Mouse (Mus musculus) kidney, embryonic 15.5 days (tissue): Measurements from ENCODE around the gene Ube2l6. TPM values are rescaled to one million over a fixed set of nuclear protein-coding genes. Genes with fewer than 3 reads are reported as not detected.
A peak's percentile ranks its signal among the peaks of the same experiment; 100 is the strongest.
"Not testable (repeated sequence)": the region's sequence is repeated elsewhere in the genome, so short reads cannot be mapped to it uniquely, and the experiment has no call there.

ENCODE experiments used
- ATAC-seq: fragments of 200-750 bp; cut with Nextera tagmentation; replicated peaks from 2 replicates; pipeline ENCODE4 v1.8.0; 2017; ENCODE audit warnings: moderate TSS enrichment; ENCODE audit not compliant: low FRiP score
- H3K27ac ChIP-seq: fragments of 300-500 bp; sonication (generic); 2 replicates; pipeline ENCODE4 v1.5.1; 2015; ENCODE audit warnings: mild to moderate bottlenecking, inconsistent platforms
- H3K27me3 ChIP-seq: fragments of 300-500 bp; sonication (generic); 2 replicates; pipeline ENCODE4 v1.6.1; 2015; ENCODE audit warnings: inconsistent platforms
- H3K36me3 ChIP-seq: fragments of 300-500 bp; sonication (generic); 2 replicates; pipeline ENCODE4 v1.6.1; 2015; ENCODE audit warnings: inconsistent platforms
- H3K4me1 ChIP-seq: fragments of 300-500 bp; sonication (generic); 2 replicates; pipeline ENCODE4 v1.6.1; 2015; ENCODE audit warnings: inconsistent platforms
- H3K4me2 ChIP-seq: fragments of 300-500 bp; sonication (generic); 2 replicates; pipeline ENCODE4 v1.6.1; 2015; ENCODE audit warnings: moderate library complexity, mild to moderate bottlenecking, inconsistent platforms
- H3K4me3 ChIP-seq: fragments of 300-500 bp; sonication (generic); replicated peaks from 2 replicates; pipeline ENCODE4 v1.5.1; 2015; ENCODE audit warnings: mild to moderate bottlenecking, inconsistent platforms
- H3K9ac ChIP-seq: fragments of 300-500 bp; sonication (generic); 2 replicates; pipeline ENCODE4 v1.6.1; 2015; ENCODE audit warnings: mild to moderate bottlenecking, inconsistent platforms
- H3K9me3 ChIP-seq: fragments of 300-500 bp; sonication (generic); replicated peaks from 2 replicates; pipeline ENCODE4 v1.6.1; 2016; ENCODE audit warnings: inconsistent platforms
- WGBS: fragments of 180-500 bp; shearing (Covaris S2); methylation state at CpG from one replicate; pipeline ENCODE4 v1.1.7; 2015; ENCODE audit warnings: mixed read lengths; 5-methylcytosine and 5-hydroxymethylcytosine counted together
- polyA plus RNA-seq: library from polyadenylated mRNA; unstranded; fragments of >200 nt; fragmentation: Nextera tagmentation; extraction: Ambion mirVana; gene quantifications from 2 replicates; pipeline ENCODE4 v1.2.1, GENCODE M21; 2015

Gene Ube2l6
- polyA plus RNA-seq, 1 experiment from 2014 or later = 51.1 TPM

DNA sequence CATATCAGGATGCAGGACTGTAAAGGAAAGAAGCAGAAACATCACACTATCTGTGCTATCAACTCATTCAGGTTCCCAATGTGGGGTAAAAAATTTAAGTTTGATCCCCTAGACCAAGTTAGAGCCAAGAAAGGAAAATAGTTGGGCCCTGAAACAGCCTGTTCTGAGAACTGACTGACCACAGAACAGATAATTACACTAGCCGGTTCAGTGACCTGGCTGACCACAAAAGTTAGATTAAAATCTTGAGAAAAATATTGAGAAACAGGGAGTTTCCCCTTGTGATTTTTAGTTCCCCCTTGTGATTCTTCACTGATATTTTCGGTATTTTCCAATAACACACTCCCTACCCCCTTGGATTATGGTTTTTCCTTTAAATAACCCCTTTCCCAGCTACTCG is 4.8 kb upstream of the Ube2l6 start:
- no peaks in the 10 kb centered on the region for H3K27me3 ChIP-seq
- WGBS = 76% methylated on average over 3 of the region's 3 CpGs
- no peak overlapping the region for H3K27ac ChIP-seq
- ATAC-seq = no peak
- no peak overlapping the region for H3K4me2 ChIP-seq
- H3K9ac ChIP-seq = no peak overlapping the region
- H3K4me1 ChIP-seq = peaks cover 8% of the 10 kb centered on the region; the same call in 1 of the 2 replicates
- no peak overlapping the region for H3K4me3 ChIP-seq
- no peaks in the 10 kb centered on the region for H3K36me3 ChIP-seq
- no peaks in the 10 kb centered on the region for H3K9me3 ChIP-seq

DNA sequence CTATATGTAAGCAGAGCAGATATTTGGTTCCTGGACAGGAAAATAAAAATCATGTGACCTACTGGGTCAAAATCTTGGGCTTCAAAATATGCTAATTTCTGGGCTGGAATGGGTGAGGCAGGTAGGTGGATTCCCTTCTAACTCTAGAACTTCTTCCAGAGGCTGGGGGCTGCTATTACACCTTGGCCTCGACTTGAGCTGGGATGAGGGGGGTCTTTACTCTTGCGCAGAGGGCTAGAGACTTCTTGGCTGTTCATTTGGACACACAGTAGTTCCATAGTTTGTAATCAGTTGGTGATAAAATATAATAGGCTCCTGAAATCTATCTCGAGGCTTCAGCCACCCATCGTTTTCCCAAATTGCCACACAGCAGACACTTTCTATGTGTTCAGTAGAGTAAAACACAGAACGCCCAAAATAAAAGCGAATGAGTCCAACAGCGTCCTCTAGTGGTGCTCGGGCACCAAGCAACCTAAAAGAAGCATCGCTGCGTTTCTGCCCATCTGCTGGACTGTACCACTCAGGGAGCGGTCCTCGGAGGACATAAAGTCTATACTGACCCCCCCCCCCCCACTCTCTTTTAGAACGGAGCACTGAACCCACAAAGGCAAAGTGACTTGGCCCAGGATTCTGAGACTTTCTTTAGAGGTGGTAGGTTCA is 665 bp upstream of the Ube2l6 start:
- WGBS = 10% methylated on average over 13 of the region's 13 CpGs
- Histone ChIP-seq H3K36me3 (no peaks in the 10 kb centered on the region), H3K4me1 (peaks cover 11% of the 10 kb centered on the region), H3K27ac (peak overlapping the region; percentile 77), H3K27me3 (no peaks in the 10 kb centered on the region), H3K9ac (peak overlapping the region; percentile 58), H3K4me3 (peak overlapping the region; percentile 60), H3K4me2 (peak overlapping the region; percentile 97), H3K9me3 (no peaks in the 10 kb centered on the region)
- peak; percentile 43 for ATAC-seq

DNA sequence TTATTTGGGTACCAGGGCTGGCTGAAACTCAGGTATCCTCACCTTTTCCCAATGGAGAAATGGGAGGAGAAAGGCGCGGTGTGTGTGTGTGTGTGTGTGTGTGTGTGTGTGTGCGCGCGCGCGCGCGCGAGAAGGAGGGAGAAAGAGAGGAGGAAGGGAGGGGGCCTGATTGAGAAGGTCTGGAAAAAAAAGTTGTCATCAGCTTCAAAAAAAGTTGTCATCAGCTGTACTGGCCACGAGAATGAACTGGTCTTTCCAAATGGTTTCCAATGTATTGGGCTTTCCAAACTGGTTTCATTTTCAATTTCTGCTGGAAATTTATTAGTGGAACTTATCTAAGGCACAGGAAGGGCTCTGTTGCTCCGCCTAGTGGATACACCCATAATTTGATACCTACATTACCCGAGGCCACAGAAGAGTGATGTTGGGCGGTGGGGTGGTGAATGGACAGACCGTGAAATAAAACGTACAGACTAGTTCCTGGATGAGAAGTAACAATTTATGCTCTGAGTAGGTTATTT is 473 bp downstream of the Ube2l6 start:
- no peaks in the 10 kb centered on the region for H3K36me3 ChIP-seq
- WGBS = under 1% methylated on average over 15 of the region's 16 CpGs
- H3K4me3 ChIP-seq = peak overlapping the region; percentile 60
- H3K9me3 ChIP-seq = no peaks in the 10 kb centered on the region
- peak; percentile 79 for ATAC-seq
- peak overlapping the region; percentile 97 for H3K4me2 ChIP-seq
- H3K4me1 ChIP-seq = peaks cover 11% of the 10 kb centered on the region
- H3K27me3 ChIP-seq = no peaks in the 10 kb centered on the region
- peak overlapping the region; percentile 77 for H3K27ac ChIP-seq
- peak overlapping the region; percentile 58 for H3K9ac ChIP-seq

DNA sequence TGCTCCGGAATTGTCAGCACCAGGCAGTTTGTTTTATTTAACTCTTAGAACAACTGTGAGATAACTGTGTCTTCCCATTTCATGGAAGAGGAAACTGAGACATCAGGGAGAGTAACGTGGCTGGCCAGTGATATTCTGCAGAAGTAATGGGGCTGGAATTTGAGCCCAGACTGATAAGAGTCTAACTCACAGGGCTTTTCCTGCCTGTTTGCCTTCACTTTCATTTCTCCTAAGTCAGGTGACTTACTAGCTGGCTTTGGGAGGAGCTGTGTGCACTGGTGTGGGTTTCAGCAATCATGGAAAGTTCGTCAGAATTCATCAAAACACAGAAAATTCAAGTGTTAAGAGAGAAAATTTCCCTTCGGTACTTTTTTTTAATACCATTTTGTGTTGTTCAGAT is 1.7 kb downstream of the Ube2l6 start:
- no peak overlapping the region for H3K4me3 ChIP-seq

DNA sequence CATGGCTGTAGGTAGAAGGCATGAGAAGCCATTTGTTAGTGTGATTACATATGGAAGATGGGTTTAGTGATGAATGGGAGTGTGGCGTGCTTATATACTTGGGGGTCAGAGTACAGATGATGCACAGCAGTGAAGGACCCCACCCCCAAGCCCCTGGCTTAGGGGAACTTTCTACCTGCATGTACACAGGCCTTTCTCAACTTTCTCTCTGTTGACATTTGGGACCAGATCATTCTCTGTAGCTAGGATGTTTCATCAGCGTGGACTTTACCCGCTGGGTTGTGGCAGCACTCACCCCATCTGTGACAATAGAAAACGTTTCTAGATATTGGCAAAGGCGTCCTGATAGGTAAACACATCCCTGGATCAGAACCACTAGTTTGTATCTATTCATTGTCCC is 2.6 kb downstream of the Ube2l6 start:
- ATAC-seq, H3K4me3 ChIP-seq, H3K27ac ChIP-seq, H3K9ac ChIP-seq, H3K27me3 ChIP-seq, H3K4me2 ChIP-seq, H3K36me3 ChIP-seq, H3K9me3 ChIP-seq: not testable (repeated sequence)
- H3K4me1 ChIP-seq = peaks cover 11% of the 10 kb centered on the region
- 87% methylated on average over 5 of the region's 5 CpGs for WGBS

More for the DNA sequence above, 1.7 kb downstream of the Ube2l6 start:
- peaks cover 11% of the 10 kb centered on the region for H3K4me1 ChIP-seq
- no peak for ATAC-seq
- no peak overlapping the region for H3K9ac ChIP-seq
- H3K36me3 ChIP-seq = no peaks in the 10 kb centered on the region
- H3K27me3 ChIP-seq = no peaks in the 10 kb centered on the region
- no peak overlapping the region for H3K4me2 ChIP-seq
- H3K27ac ChIP-seq = no peak overlapping the region
- H3K9me3 ChIP-seq = no peaks in the 10 kb centered on the region
- 76% methylated on average over 4 of the region's 4 CpGs for WGBS

DNA sequence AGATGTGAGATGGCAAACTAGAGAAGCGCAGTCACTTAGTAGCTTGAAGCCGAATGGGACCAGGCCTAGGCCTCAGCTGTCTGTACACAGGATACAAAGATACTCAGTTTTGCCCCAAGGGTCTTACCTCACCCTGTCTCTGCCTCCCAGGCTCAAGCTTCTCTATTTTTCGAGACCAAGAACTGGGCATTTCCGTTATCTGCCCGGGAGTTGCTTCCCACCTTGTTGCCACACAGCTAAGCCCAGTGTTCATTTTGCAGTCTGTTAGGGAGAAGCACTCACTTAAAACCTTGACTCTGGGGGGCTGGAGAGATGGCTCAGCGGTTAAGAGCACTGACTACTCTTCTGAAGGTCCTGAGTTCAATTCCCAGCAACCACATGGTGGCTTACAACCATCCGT is 5.3 kb downstream of the Ube2l6 start:
- Histone ChIP-seq H3K4me1 (peaks cover 4% of the 10 kb centered on the region), H3K27me3 (no peaks in the 10 kb centered on the region), H3K27ac (no peak overlapping the region), H3K9me3 (no peaks in the 10 kb centered on the region), H3K4me3 (no peak overlapping the region), H3K36me3 (peaks cover 5% of the 10 kb centered on the region; the same call in 1 of the 2 replicates), H3K9ac (no peak overlapping the region), H3K4me2 (no peak overlapping the region)
- ATAC-seq = no peak
- WGBS = 89% methylated on average over 7 of the region's 7 CpGs

DNA sequence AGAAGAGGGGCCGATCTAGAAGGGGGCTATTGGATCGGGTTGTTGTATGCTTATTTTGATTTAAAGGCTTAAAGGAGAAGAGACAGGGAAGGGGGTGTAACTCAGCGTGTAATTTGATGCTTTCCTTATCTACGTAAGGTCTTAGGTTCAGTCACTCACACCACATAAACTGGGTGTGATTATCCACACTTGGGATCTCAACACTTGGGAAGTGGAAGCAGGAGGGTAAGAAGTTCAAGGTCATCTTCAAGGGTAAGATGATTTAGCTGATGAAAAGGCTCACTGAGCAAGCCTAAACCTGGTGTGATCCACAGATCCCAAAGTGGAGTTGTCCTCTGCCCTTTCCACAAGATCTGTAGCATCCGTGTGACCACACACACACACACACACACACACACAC is 7.9 kb downstream of the Ube2l6 start:
- H3K27ac ChIP-seq = no peak overlapping the region
- no peak overlapping the region for H3K4me2 ChIP-seq
- WGBS = 51% methylated on average over 5 of the region's 5 CpGs
- H3K4me3 ChIP-seq = no peak overlapping the region
- peaks cover 5% of the 10 kb centered on the region; the same call in 1 of the 2 replicates for H3K36me3 ChIP-seq
- no peak overlapping the region for H3K9ac ChIP-seq
- no peaks in the 10 kb centered on the region for H3K27me3 ChIP-seq
- peaks cover 8% of the 10 kb centered on the region for H3K4me1 ChIP-seq
- no peak for ATAC-seq
- no peaks in the 10 kb centered on the region for H3K9me3 ChIP-seq

DNA sequence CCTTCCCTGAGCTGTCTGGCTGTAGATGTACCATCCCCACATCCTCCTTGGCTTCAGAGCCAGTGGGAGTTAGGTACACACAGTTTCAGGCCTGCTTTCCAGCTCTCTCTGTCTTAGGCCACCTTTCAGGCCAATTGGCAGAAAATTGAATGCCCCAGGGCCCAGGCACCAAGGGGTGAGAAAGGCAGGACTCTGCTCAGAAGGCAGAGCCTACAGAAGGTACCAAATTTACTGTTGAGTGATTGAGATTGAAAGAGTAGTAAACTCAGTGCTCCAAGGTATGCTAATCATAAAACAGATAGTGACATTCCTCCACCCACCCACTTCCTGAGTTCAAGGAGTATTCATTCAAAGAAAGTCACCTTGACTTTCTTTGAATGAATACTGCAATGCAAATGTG is 10.7 kb downstream of the Ube2l6 start:
- H3K9ac ChIP-seq = no peak overlapping the region
- H3K27ac ChIP-seq = no peak overlapping the region
- H3K4me3 ChIP-seq = no peak overlapping the region
- peaks cover 5% of the 10 kb centered on the region; the same call in 1 of the 2 replicates for H3K36me3 ChIP-seq
- peaks cover 14% of the 10 kb centered on the region for H3K4me1 ChIP-seq
- no peak overlapping the region for H3K4me2 ChIP-seq
- no peak for ATAC-seq
- no peaks in the 10 kb centered on the region for H3K9me3 ChIP-seq
- no peaks in the 10 kb centered on the region for H3K27me3 ChIP-seq

DNA sequence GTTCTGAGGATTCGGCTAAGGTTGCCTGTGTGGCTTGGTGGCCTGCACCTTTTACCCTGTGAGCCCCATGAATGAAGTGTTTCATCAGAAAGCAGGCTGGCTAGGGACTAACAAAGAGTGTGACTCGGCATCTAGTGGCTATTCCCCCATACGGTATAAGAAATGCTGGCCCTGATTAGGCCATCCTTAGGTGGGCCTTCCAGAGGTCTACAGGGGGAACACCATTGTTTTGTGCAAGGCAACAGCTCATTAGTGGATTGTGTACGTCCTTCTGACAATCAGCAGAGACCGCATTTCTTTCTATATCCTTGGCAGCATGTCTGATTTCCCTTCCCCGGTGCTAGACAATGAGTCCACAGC is 11.9 kb downstream of the Ube2l6 start:
- ATAC-seq = 0 out of 2 replicates have a peak, but pooled peaks have one; percentile 3
- 78% methylated on average over 6 of the region's 6 CpGs for WGBS
- no peak overlapping the region for H3K4me3 ChIP-seq
- no peak overlapping the region for H3K9ac ChIP-seq
- peak overlapping the region; percentile 60; the same call in 1 of the 2 replicates for H3K4me2 ChIP-seq
- H3K4me1 ChIP-seq = peaks cover 14% of the 10 kb centered on the region
- H3K27me3 ChIP-seq = no peaks in the 10 kb centered on the region
- no peaks in the 10 kb centered on the region for H3K9me3 ChIP-seq
- 0 out of 2 replicates have a peak overlapping the region, but pooled peaks have one; percentile 25 for H3K27ac ChIP-seq
- peaks cover 5% of the 10 kb centered on the region; the same call in 1 of the 2 replicates for H3K36me3 ChIP-seq

DNA sequence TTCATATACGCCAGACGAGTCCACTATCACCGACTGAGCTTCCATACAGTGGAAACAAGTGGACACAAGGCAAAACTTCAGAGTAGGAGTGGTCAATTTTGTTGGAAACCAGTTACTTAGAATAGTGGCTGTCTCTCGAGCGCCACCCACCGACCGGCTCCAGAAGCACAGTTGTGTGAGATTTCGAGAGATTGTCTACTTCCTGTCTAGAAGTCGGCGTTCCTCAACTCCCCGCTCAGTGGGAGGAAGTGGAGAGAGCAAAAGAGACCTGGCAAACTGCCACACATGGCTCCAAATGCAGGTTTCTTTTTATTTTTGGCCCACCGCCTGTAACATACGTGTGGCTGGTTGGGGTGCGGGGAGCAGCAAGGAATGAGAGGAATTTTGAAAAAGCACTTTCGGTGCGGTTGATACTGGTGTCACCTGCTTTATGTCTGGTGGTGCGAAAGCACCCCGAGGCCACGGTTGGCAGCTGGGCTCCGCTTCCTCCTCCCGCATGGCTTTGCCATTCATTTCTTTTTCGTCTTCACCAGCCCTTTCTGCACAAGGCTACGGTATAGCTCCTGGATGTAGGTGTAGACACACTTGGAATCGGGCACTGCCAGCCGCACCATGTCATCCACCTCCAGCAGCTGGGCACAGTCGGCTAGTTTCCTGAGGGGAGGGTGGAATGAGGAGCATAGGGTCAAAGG is 12.4 kb downstream of the Ube2l6 start:
- ATAC-seq = peak; percentile 70
- no peaks in the 10 kb centered on the region for H3K27me3 ChIP-seq
- peaks cover 5% of the 10 kb centered on the region; the same call in 1 of the 2 replicates for H3K36me3 ChIP-seq
- H3K4me1 ChIP-seq = peaks cover 14% of the 10 kb centered on the region
- H3K4me2 ChIP-seq = peak overlapping the region; percentile 60
- H3K9me3 ChIP-seq = no peaks in the 10 kb centered on the region
- peak overlapping the region; percentile 32 for H3K4me3 ChIP-seq
- H3K27ac ChIP-seq = 0 out of 2 replicates have a peak overlapping the region, but pooled peaks have one; percentile 25
- WGBS = 35% methylated on average over 26 of the region's 26 CpGs
- H3K9ac ChIP-seq = no peak overlapping the region

DNA sequence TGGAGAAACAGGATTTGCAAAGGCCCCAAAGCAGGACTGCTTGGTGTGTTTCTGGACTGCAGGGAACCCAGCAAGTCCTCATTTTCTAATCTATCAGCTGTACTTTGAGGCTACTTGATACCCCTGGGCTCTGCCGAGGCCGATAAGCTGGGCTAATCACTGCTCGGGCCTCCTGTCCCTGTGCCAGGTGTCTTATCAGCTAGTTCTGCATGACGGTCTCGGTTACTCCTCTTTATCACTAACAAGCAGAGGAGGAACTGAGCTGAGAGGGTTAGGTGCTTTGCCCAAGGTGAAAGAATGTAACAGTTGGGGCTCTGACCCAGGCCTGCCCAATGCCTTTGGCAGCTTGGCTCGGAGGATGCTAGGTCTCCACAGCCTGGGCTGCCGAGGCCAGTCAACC is 13.3 kb downstream of the Ube2l6 start:
- ATAC-seq = peak; percentile 72
- no peaks in the 10 kb centered on the region for H3K9me3 ChIP-seq
- peaks cover 5% of the 10 kb centered on the region; the same call in 1 of the 2 replicates for H3K36me3 ChIP-seq
- H3K9ac ChIP-seq = no peak overlapping the region
- no peak overlapping the region for H3K4me2 ChIP-seq
- WGBS = 62% methylated on average over 7 of the region's 7 CpGs
- no peak overlapping the region for H3K27ac ChIP-seq
- H3K4me1 ChIP-seq = peaks cover 14% of the 10 kb centered on the region
- no peaks in the 10 kb centered on the region for H3K27me3 ChIP-seq
- no peak overlapping the region for H3K4me3 ChIP-seq

DNA sequence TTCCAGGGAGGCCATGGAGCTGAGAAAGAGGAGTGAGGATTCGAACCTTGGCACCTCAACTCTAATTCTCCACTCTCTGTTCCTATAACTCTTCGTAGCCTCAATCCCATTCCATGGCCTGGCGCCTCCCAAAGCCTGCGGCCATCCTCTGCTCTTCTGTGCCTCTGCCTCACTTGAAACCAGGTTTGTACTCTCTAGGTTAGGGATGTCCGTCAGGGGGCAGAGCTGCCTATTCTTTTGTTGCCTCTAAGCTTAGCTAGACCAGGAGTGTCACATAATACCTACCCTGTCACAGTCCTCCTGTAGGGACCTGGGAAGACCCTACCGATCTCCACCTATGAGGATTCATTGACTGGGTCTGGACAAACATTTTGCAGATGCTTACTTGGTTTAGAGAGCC is 14.0 kb downstream of the Ube2l6 start:
- Histone ChIP-seq H3K4me2 (no peak overlapping the region), H3K4me1 (peaks cover 14% of the 10 kb centered on the region), H3K4me3 (no peak overlapping the region), H3K27me3 (no peaks in the 10 kb centered on the region), H3K27ac (no peak overlapping the region), H3K9ac (no peak overlapping the region), H3K9me3 (no peaks in the 10 kb centered on the region), H3K36me3 (peaks cover 5% of the 10 kb centered on the region; the same call in 1 of the 2 replicates)
- 82% methylated on average over 6 of the region's 6 CpGs for WGBS
- ATAC-seq = no peak
